Mouse (Mus musculus) B cell, adult (primary cell): Measurements from ENCODE around the gene Kcnh2. TPM values are rescaled to one million over a fixed set of nuclear protein-coding genes. Genes with fewer than 3 reads are reported as not detected.

Experiments used
- total RNA-seq: library from RNA; stranded (reverse); gene quantifications from 4 replicates; pipeline ENCODE4 v1.2.4, GENCODE M21; 2023; ENCODE audit not compliant: inconsistent age

Gene Kcnh2
- total RNA-seq: not detected in 4 replicates

DNA sequence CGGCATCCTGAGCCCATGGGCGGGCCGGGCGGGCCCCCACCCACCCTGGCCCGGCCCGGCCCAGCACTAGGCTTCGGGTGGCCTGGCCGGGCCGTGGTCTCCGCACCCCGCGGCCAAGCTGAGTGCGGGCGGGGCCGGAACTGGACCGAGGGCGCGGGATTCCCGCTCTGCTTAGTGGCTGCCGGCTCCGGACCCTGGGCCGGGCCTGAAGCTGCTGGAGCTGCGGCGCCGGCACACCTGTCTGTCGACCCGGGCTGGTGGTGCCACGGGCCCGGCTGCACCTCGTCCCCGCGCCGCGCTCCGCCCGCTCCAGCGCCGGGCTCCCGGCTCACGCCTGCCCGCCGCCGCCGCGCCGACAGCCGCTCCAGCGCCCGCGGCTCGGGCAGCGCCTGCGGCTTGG, at the start of gene Kcnh2:
Kcnh2 (minus strand) TSS at position 327 of the 400 bp plus-strand sequence.

DNA sequence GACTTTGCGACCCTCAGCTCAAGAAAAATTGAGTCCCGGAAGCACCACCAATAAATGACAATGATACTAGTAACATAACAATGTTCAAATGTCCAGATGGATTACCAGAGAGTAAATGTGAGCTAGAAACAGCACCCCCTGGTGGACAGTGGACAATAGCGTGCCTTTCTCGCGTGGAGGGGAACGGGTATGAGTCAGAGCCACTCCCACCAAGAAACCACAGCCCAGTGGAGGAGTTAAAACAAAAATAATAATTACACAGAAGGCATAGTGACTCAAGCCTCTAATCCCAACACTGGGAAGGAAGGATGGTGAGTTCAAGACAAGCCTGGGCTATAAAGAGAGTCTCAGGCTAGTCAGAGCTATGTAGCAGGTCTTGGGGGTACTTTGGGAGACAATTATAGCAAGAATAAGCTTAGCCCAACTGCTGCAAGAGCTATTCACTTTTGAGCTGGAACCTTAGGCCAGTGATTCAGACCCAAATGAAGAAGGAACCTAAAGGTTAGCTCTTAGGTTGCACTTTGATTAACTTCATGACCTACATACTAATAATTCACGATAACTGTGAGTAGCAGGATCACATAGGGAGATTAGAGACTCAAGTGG, 42.1 kb upstream of the Kcnh2 start, which contains the start of gene Abcb8:
Abcb8 (plus strand) TSS at position 272 of the 606 bp plus-strand sequence.

DNA sequence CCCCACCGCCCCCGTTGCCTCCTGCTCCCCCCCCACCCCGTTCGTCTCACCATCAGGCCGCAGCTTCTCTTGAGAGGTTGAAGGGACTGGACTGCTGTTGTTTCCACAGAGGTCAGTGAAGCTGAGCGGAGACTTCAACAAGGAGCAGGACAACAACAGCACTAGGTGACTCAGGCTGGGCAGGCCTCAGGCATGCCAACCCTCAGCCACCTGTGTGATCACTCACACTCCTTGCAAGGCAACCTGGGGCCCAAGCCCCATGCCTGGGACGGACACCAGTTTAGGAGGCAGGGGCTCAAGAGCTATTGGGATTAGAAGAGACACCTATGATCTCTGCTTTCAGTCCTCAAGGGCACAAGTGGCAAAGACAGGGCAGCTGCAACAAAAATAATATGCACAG, 40.5 kb upstream of the Kcnh2 start, which contains the start of gene Atg9b:
Atg9b (minus strand) TSS at position 280 of the 400 bp plus-strand sequence.

DNA sequence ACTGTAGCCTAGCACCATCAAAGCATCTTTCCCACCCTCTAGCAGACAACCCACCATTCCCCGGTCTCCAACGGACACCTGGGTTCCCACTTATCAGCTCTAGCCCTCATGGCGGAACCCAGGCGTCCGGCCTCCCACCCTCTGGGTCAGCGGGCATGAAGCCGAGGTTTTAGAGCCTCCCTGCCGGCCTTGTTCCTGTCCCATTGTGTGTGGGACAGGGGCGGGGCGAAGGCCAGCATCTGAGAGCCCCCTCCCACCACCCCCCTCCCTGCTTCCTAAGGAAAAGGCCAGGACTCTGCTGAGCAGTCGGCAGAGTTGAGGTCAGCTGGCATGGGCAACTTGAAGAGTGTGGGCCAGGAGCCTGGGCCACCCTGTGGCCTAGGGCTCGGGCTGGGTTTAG, 13.1 kb upstream of the Kcnh2 start, which contains the start of gene Nos3:
Nos3 (plus strand) TSS at position 303 of the 400 bp plus-strand sequence.

Other genes with a start within 250 kb of the Kcnh2 start
- gene Nupl2, start 186.6 kb downstream of the Kcnh2 start, total RNA-seq: 12.5 to 19.8 TPM (median 14.3 TPM) in 4 replicates
- gene Nos3, start 13.2 kb upstream of the Kcnh2 start, total RNA-seq: 0.15 to 0.35 TPM (median 0.32 TPM) in 4 replicates
- not detected in 4 replicates for gene Atg9b, start 40.5 kb upstream of the Kcnh2 start, total RNA-seq
- 21.3 to 25.4 TPM (median 23.8 TPM) in 4 replicates for gene Abcb8, start 42.1 kb upstream of the Kcnh2 start, total RNA-seq
- gene Asic3, start 61.8 kb upstream of the Kcnh2 start, total RNA-seq: not detected in 4 replicates
- gene Cdk5, start 71.9 kb upstream of the Kcnh2 start, total RNA-seq: 31.0 to 38.3 TPM (median 34.1 TPM) in 4 replicates
- gene Slc4a2, start 72.2 kb upstream of the Kcnh2 start, total RNA-seq: 61.9 to 68.1 TPM (median 62.6 TPM) in 4 replicates
- 83.5 to 99.7 TPM (median 90.5 TPM) in 4 replicates for gene Fastk, start 93.7 kb upstream of the Kcnh2 start, total RNA-seq
- 24.9 to 27.6 TPM (median 26.1 TPM) in 4 replicates for gene Tmub1, start 96.2 kb upstream of the Kcnh2 start, total RNA-seq
- gene Agap3, start 100.6 kb upstream of the Kcnh2 start, total RNA-seq: 40.0 to 49.3 TPM (median 44.5 TPM) in 4 replicates
- gene Gbx1, start 175.6 kb upstream of the Kcnh2 start, total RNA-seq: not detected in 4 replicates
- gene Asb10, start 189.4 kb upstream of the Kcnh2 start, total RNA-seq: not detected in 4 replicates
- not detected in 4 replicates for gene 4931409K22Rik, start 205.2 kb upstream of the Kcnh2 start, total RNA-seq
- 37.4 to 43.1 TPM (median 40.0 TPM) in 4 replicates for gene Abcf2, start 225.9 kb upstream of the Kcnh2 start, total RNA-seq
- gene Chpf2, start 235.1 kb upstream of the Kcnh2 start, total RNA-seq: 34.0 to 42.1 TPM (median 40.7 TPM) in 4 replicates